Mouse (Mus musculus) liver, embryonic 15.5 days (tissue): ENCODE results near the gene Tecpr1. TPM values are rescaled to one million over a fixed set of nuclear protein-coding genes. Genes with fewer than 3 reads are reported as not detected.

Source experiments
- polyA plus RNA-seq: library from polyadenylated mRNA; unstranded; fragments of >200 nt; fragmentation: Nextera tagmentation; extraction: Ambion mirVana; gene quantifications from 2 replicates; pipeline ENCODE4 v1.2.1, GENCODE M21; 2015

Tecpr1 gene
- polyA plus RNA-seq, 1 experiment from 2014 or later = 3.1 TPM

Other genes starting within 250 kb of the Tecpr1 start
- 32.9 and 35.7 TPM in 2 replicates for gene Ccz1, start 208.7 kb downstream of the Tecpr1 start, polyA plus RNA-seq
- not detected in 2 replicates for gene Ocm, start 196.9 kb downstream of the Tecpr1 start, polyA plus RNA-seq
- 2.0 and 2.2 TPM in 2 replicates for gene Lmtk2, start 123.2 kb downstream of the Tecpr1 start, polyA plus RNA-seq
- gene Bhlha15, start 33.3 kb downstream of the Tecpr1 start, polyA plus RNA-seq = 0.56 and 1.3 TPM in 2 replicates
- gene Bri3, start 20.8 kb upstream of the Tecpr1 start, polyA plus RNA-seq = 20.3 and 21.0 TPM in 2 replicates
- 6.9 and 8.0 TPM in 2 replicates for gene Baiap2l1, start 134.5 kb upstream of the Tecpr1 start, polyA plus RNA-seq